Mouse (Mus musculus): Measurements from ENCODE around the gene Uncx. TPM values are rescaled to one million over a fixed set of nuclear protein-coding genes. Genes with fewer than 3 reads are reported as not detected.

Gene Uncx
- 3.4 and 5.8 TPM in 2 replicates for total RNA-seq (2014; rRNA removed)
- 0.93 and 2.8 TPM in 2 replicates for polyA plus RNA-seq (2015; fragmentation: Nextera tagmentation; extraction: Ambion mirVana)

DNA sequence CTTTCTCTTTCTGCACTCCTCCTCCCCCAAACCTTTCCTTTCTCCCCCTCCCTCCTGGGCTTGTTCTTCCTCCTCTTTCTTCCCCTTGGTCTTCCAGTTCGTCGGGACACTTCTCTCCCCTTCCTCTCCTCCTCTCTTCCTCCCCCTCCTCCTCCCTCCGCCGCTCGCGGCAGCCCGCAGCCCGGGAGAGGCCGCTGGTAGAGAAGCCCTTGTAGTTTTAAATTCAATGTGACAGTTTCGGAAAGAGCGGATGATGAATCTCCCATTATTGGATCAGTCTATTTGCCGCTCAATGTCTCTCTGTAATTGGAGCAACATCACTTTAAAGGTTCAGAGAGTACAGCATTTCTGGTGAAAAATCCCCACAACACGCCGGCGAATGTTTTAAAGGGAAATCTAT is at the start of gene Uncx:
Gene Uncx (plus strand): TSS at position 281 of the 400 bp plus-strand sequence.
- Histone ChIP-seq H3K27ac (ENCODE audit: low read depth, low read length) (no peak within 1 kb of the TSS), H3K36me3 (ENCODE audit: insufficient read depth) (no peaks in the 10 kb centered on the region), H3K4me2 (ENCODE audit: low read depth) (peak within 1 kb of the TSS; percentile 28; the same call in 1 of the 2 replicates), H3K27me3 (ENCODE audit: insufficient read depth, low read length) (peaks cover 81% of the 10 kb centered on the region), H3K4me3 (ENCODE audit: low read depth, low read length) (peak within 1 kb of the TSS; percentile 24), H3K9ac (no peak within 1 kb of the TSS), H3K4me1 (ENCODE audit: insufficient read depth) (no peaks in the 10 kb centered on the region), H3K9me3 (ENCODE audit: low read length) (no peaks in the 10 kb centered on the region)
- ATAC-seq: no peak
- TF ChIP-seq CTCF (IDR thresholded peaks at IDR 0.05; ENCODE audit: low read depth): no peak
- peak; percentile 27 for DNase-seq
- under 1% methylated on average over 15 of the region's 15 CpGs for WGBS

DNA sequence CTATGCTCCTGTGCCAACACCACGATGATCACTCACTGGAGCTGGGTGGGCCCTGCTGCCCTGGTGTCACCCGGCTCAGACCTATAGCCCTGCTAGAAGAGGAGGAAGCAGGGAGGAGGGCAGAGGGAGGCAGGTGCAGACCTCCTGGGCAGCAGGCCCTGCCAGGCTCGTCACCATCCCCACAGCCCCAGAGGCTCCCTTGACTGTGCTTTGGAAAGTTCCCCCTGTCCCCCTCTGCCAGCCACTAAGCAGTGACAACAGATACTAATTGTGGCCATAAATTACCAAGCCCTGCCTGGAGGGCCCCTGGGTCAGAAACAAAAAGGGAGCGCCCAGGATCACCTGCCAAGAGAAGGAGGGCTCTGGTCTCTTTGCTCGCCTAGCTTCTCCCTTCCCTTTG is 49.6 kb upstream of the Uncx start:
- Histone ChIP-seq H3K9me3 (ENCODE audit: low read length) (no peaks in the 10 kb centered on the region), H3K9ac (no peak overlapping the region), H3K4me1 (ENCODE audit: insufficient read depth) (no peaks in the 10 kb centered on the region), H3K27ac (ENCODE audit: low read depth, low read length) (no peak overlapping the region), H3K4me3 (ENCODE audit: low read depth, low read length) (no peak overlapping the region), H3K4me2 (ENCODE audit: low read depth) (no peak overlapping the region), H3K27me3 (ENCODE audit: insufficient read depth, low read length) (no peaks in the 10 kb centered on the region), H3K36me3 (ENCODE audit: insufficient read depth) (no peaks in the 10 kb centered on the region)
- no peak for DNase-seq
- no peak for TF ChIP-seq CTCF (IDR thresholded peaks at IDR 0.05; ENCODE audit: low read depth)
- WGBS: 61% methylated on average over 5 of the region's 5 CpGs
- ATAC-seq: no peak

DNA sequence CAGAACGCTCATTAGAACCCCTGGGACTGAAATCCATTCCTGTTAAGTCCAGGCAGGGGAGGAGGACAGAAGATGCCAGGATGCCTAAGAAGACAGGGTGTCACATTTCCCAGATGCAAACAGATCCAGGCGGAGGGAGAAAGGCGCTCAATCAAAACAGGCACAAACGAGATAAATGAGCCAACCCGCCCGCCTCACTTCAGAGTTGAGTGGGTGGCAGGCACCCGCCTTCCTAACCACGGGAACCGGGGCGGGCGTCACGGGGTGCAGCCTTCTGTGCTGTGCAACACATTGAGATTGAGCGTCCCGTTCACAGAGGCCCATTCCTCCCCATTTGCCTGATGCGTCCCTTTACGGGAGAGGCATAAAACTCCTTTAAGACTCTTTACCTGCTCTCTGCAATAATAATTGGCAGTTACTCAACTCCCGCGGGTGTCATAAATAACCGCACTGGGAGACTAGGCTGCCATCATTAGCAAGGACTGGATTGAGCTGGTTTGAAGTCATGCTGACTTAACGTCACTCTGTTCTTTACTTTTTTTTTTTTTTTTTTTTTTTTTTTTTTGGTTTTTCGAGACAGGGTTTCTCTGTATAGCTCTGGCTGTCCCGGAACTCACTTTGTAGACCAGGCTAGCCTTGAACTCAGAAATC is 48.1 kb upstream of the Uncx start:
- Histone ChIP-seq H3K36me3 (ENCODE audit: insufficient read depth) (no peaks in the 10 kb centered on the region), H3K9ac (no peak overlapping the region), H3K4me1 (ENCODE audit: insufficient read depth) (no peaks in the 10 kb centered on the region), H3K4me2 (ENCODE audit: low read depth) (no peak overlapping the region), H3K9me3 (ENCODE audit: low read length) (no peaks in the 10 kb centered on the region), H3K27ac (ENCODE audit: low read depth, low read length) (no peak overlapping the region), H3K27me3 (ENCODE audit: insufficient read depth, low read length) (no peaks in the 10 kb centered on the region), H3K4me3 (ENCODE audit: low read depth, low read length) (no peak overlapping the region)
- 59% methylated on average over 22 of the region's 22 CpGs for WGBS
- TF ChIP-seq CTCF (IDR thresholded peaks at IDR 0.05; ENCODE audit: low read depth): no peak
- DNase-seq: no peak
- no peak for ATAC-seq

DNA sequence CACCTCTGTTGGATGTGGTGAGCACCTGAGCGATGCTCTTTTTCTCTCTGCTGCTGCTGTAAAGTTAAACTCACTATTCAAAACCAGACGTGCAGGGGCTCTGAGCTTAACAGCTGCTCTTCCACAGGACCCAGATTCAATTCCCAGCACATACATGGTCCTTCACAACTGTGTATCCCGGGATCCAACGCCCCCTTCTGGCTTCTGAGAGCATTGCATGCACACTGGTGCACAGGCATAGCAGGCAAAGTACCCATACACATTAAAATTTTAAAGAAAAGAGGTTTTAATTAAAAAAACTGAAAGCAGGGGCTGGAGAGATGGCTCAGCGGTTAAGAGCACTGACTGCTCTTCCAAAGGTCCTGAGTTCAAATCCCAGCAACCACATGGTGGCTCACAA is 46.4 kb upstream of the Uncx start:
- H3K27me3 ChIP-seq (ENCODE audit: insufficient read depth, low read length): no peaks in the 10 kb centered on the region
- H3K36me3 ChIP-seq (ENCODE audit: insufficient read depth): no peaks in the 10 kb centered on the region
- no peaks in the 10 kb centered on the region for H3K4me1 ChIP-seq (ENCODE audit: insufficient read depth)
- no peak overlapping the region for H3K27ac ChIP-seq (ENCODE audit: low read depth, low read length)
- H3K9ac ChIP-seq: no peak overlapping the region
- no peak overlapping the region for H3K4me3 ChIP-seq (ENCODE audit: low read depth, low read length)
- 58% methylated on average over 5 of the region's 5 CpGs for WGBS
- no peak for TF ChIP-seq CTCF (IDR thresholded peaks at IDR 0.05; ENCODE audit: low read depth)
- DNase-seq (no peak), ATAC-seq (no peak)
- H3K4me2 ChIP-seq (ENCODE audit: low read depth): no peak overlapping the region
- no peaks in the 10 kb centered on the region for H3K9me3 ChIP-seq (ENCODE audit: low read length)

DNA sequence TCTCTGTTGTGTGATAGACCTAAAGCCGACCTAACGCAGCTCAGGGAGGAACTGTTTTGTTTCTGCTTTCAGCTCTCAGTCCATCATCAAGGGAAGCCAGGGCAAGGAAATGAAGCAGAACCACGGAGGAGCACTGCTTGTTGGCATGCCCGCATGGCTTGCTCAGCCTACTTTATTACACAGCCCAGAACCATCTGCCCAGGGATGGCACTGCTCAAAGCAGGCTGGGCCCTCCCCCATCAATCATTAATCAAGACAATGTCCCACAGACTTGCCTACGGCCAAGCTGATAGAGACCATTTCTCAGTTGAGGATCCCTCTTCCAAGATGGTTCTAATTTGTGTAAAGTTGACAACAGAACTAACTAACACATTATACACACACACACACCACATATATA is 44.5 kb upstream of the Uncx start:
- Histone ChIP-seq H3K36me3 (ENCODE audit: insufficient read depth) (no peaks in the 10 kb centered on the region), H3K9ac (no peak overlapping the region), H3K27ac (ENCODE audit: low read depth, low read length) (no peak overlapping the region), H3K4me1 (ENCODE audit: insufficient read depth) (no peaks in the 10 kb centered on the region), H3K4me3 (ENCODE audit: low read depth, low read length) (no peak overlapping the region), H3K9me3 (ENCODE audit: low read length) (no peaks in the 10 kb centered on the region), H3K27me3 (ENCODE audit: insufficient read depth, low read length) (no peaks in the 10 kb centered on the region), H3K4me2 (ENCODE audit: low read depth) (no peak overlapping the region)
- TF ChIP-seq CTCF (IDR thresholded peaks at IDR 0.05; ENCODE audit: low read depth): no peak
- ATAC-seq: no peak
- no peak for DNase-seq
- 65% methylated on average over 5 of the region's 5 CpGs for WGBS

DNA sequence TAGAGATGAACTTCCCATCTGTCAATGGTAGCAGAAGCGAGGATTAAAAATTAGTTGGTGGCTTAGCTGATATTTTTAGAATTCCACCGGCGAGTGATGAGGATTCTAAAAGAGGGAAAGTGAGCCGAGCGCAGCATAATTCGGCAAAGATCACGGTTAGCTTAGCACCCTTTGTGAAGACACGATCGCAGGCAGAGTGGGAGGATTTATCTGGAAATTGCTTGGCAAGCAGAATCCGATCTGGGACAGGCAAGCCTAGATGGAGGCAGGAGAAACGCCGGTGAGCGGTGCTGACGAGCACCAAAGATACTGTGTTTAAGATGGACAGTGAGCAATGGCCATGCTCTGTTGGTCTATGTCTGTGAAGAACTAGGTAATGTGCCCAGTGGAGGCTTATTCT is 41.0 kb upstream of the Uncx start:
- Histone ChIP-seq H3K4me2 (ENCODE audit: low read depth) (no peak overlapping the region), H3K36me3 (ENCODE audit: insufficient read depth) (no peaks in the 10 kb centered on the region), H3K9ac (no peak overlapping the region), H3K4me3 (ENCODE audit: low read depth, low read length) (no peak overlapping the region), H3K4me1 (ENCODE audit: insufficient read depth) (no peaks in the 10 kb centered on the region), H3K27me3 (ENCODE audit: insufficient read depth, low read length) (no peaks in the 10 kb centered on the region), H3K27ac (ENCODE audit: low read depth, low read length) (no peak overlapping the region), H3K9me3 (ENCODE audit: low read length) (no peaks in the 10 kb centered on the region)
- WGBS: 74% methylated on average over 14 of the region's 14 CpGs
- DNase-seq (no peak), ATAC-seq (no peak)
- no peak for TF ChIP-seq CTCF (IDR thresholded peaks at IDR 0.05; ENCODE audit: low read depth)

DNA sequence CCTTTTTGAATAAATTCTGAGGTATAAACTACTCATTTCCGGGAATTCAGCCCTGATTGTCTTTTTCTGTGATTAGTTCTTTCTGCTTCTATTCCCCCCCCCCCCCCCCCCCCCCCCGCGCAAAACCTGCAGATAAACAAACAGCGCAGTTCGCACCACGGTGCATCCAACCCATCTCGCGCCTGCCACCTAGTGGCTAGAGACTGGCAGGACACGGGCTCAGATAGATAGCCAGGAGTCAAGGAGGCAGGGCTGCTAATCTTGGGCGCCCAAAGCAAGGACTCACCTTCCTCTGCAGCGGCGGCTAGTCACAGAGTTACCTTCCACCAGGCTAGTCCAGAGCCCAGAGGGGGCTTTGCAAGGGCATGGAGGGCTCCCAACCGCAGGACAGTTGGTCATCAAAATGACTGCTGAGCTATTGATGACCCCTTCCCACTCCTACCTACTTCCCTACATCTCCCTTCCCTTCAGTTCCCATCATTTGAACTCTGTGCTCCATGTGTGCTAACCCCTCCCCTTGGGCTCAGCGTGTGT is 38.2 kb upstream of the Uncx start:
- no peaks in the 10 kb centered on the region for H3K9me3 ChIP-seq (ENCODE audit: low read length)
- ATAC-seq (peak; percentile 58), DNase-seq (peak; percentile 77)
- H3K9ac ChIP-seq: no peak overlapping the region
- H3K4me1 ChIP-seq (ENCODE audit: insufficient read depth): no peaks in the 10 kb centered on the region
- 4% methylated on average over 11 of the region's 14 CpGs for WGBS
- H3K4me3 ChIP-seq (ENCODE audit: low read depth, low read length): no peak overlapping the region
- H3K4me2 ChIP-seq (ENCODE audit: low read depth): no peak overlapping the region
- peaks cover 5% of the 10 kb centered on the region for H3K27me3 ChIP-seq (ENCODE audit: insufficient read depth, low read length)
- no peaks in the 10 kb centered on the region for H3K36me3 ChIP-seq (ENCODE audit: insufficient read depth)
- peak; percentile 85 for TF ChIP-seq CTCF (IDR thresholded peaks at IDR 0.05; ENCODE audit: low read depth)
- no peak overlapping the region for H3K27ac ChIP-seq (ENCODE audit: low read depth, low read length)

All from forebrain, postnatal 0 days (tissue).